8 mouse cellular contexts compared by ENCODE assay signal in genomic region chr12:101957942-101958544, GRCm38 (mm10). TPM values are rescaled to one million over a fixed set of nuclear protein-coding genes. Genes with fewer than 3 reads are reported as not detected.
DNase-seq lines count a peak whose midpoint lies in the region; TF ChIP-seq lines count a peak whose summit lies in the region.

Atxn3 (minus strand) TSS chr12:101958246.

- H3K4me3 ChIP-seq in gastrocnemius, adult 2 months = peak within 1 kb of the TSS; percentile 100
- peak within 1 kb of the TSS; percentile 96 for H3K4me3 ChIP-seq in megakaryocyte, embryonic 14.5 days (replicated peaks)

- H3K27ac ChIP-seq in gastrocnemius, adult 2 months = peak within 1 kb of the TSS; percentile 95

- no peaks in the 10 kb centered on the region for H3K27me3 ChIP-seq in megakaryocyte, embryonic 14.5 days (replicated peaks)

- DNase-seq in WW6 (ENCODE audit: low read depth, low spot score) = peak; percentile 86
- DNase-seq in cerebellum, postnatal 4 days (ENCODE audit: low spot score in 2 of 2) = peak; percentile 96 to 98
- DNase-seq in gastrocnemius, adult 2 months = peak; percentile 99
- DNase-seq in hindlimb bud, embryonic 11.5 days (ENCODE audit: extremely low spot score, low read depth, low spot score) = peak; percentile 69
- peak; percentile 87 to 95 for DNase-seq in left cerebral cortex, adult 8-10 months (ENCODE audit: low spot score in 2 of 2)
- DNase-seq in right cerebral cortex, postnatal 10 days (ENCODE audit: low spot score in 2 of 2) = peak; percentile 99
- DNase-seq in urinary bladder, postnatal 25 days (ENCODE audit: low spot score) = peak; percentile 96

- peak; percentile 73 for TF ChIP-seq CTCF in gastrocnemius, adult 2 months (IDR thresholded peaks at IDR 0.05)

- peaks cover 27% of the 10 kb centered on the region for H3K36me3 ChIP-seq in megakaryocyte, embryonic 14.5 days (replicated peaks; ENCODE audit: low read length)

- H3K9me3 ChIP-seq in megakaryocyte, embryonic 14.5 days = peaks cover 16% of the 10 kb centered on the region

- H3K4me1 ChIP-seq in megakaryocyte, embryonic 14.5 days = peaks cover 46% of the 10 kb centered on the region

- intact Hi-C loops in gastrocnemius, adult 2 months (cut with DNase I) = loop anchor here (2.0 kb wide), 1 partner anchor 43 kb away; no protein-coding TSS in a partner anchor

RNA-seq across cellular contexts. Expression of gene Atxn3, which starts in this region (rescaled TPM):
- total RNA-seq in gastrocnemius, adult 2 months (2021) = 1 to 10 TPM; 3.4 to 5.8 TPM
- total RNA-seq in left cerebral cortex, adult 8-10 months (2022) = 10 to 100 TPM; 20.2 to 27.3 (median 22.3) TPM
- 0.38 TPM in 1 of 2 replicates, not detected in the other for polyA plus RNA-seq in megakaryocyte, embryonic 14.5 days (2012; ENCODE audit: insufficient read depth, low replicate concordance)

Comparison
In these comparisons a context has a peak if more than half of its experiments do, and no peak if none do; other contexts are left out.
1. Peak in every context shown above with its lines: DNase-seq, H3K4me3 ChIP-seq and H3K27ac ChIP-seq.